Mouse (Mus musculus): ENCODE data around the gene Kctd13.
A peak's percentile ranks its signal among the peaks of the same experiment; 100 is the strongest.

Kctd13 gene

GRCm38 (mm10) chr7:126941801-126942200 lies 13.1 kb downstream of the Kctd13 start:
- DNase-seq (ENCODE audit: low read depth) = no peak

GRCm38 (mm10) chr7:126946530-126946929 lies 17.9 kb downstream of the Kctd13 start:
- DNase-seq (ENCODE audit: low read depth) = peak; percentile 67

GRCm38 (mm10) chr7:126948626-126949025 lies 19.9 kb downstream of the Kctd13 start:
- no peak for DNase-seq (ENCODE audit: low read depth)

GRCm38 (mm10) chr7:126949403-126949792 lies 20.7 kb downstream of the Kctd13 start, which contains the start of gene Asphd1:
Gene Asphd1, minus strand, starts transcription at chr7:126949582.
- DNase-seq (ENCODE audit: low read depth) = no peak

- DNase-seq (ENCODE audit: low read depth) = peak; percentile 91
These were observed 21.3 kb downstream of the Kctd13 start, which contains the start of gene Sez6l2 for GRCm38 (mm10) chr7:126949793-126950646. Gene Sez6l2, plus strand, starts transcription at chr7:126950563.

- no peak for DNase-seq (ENCODE audit: low read depth)
These were observed 22.3 kb downstream of the Kctd13 start for GRCm38 (mm10) chr7:126950647-126951615.

GRCm38 (mm10) chr7:126951741-126952140 lies 23.1 kb downstream of the Kctd13 start:
- no peak for DNase-seq (ENCODE audit: low read depth)

- peak; percentile 36 for DNase-seq (ENCODE audit: low read depth)
These were observed 24.0 kb downstream of the Kctd13 start for GRCm38 (mm10) chr7:126952646-126953045.

GRCm38 (mm10) chr7:126955125-126955524 lies 26.4 kb downstream of the Kctd13 start:
- no peak for DNase-seq (ENCODE audit: low read depth)

GRCm38 (mm10) chr7:126959780-126960179 lies 31.1 kb downstream of the Kctd13 start:
- no peak for DNase-seq (ENCODE audit: low read depth)

- DNase-seq (ENCODE audit: low read depth) = no peak
These were observed 32.4 kb downstream of the Kctd13 start for GRCm38 (mm10) chr7:126961095-126961494.

- DNase-seq (ENCODE audit: low read depth) = no peak
These were observed 33.3 kb downstream of the Kctd13 start for GRCm38 (mm10) chr7:126961965-126962364.

GRCm38 (mm10) chr7:126963548-126964286 lies 35.0 kb downstream of the Kctd13 start:
- peak; percentile 46 for DNase-seq (ENCODE audit: low read depth)

- no peak for DNase-seq (ENCODE audit: low read depth)
These were observed 36.9 kb downstream of the Kctd13 start for GRCm38 (mm10) chr7:126965568-126965967.

- DNase-seq (ENCODE audit: low read depth) = no peak
These were observed 38.7 kb downstream of the Kctd13 start for GRCm38 (mm10) chr7:126967361-126967760.

- no peak for DNase-seq (ENCODE audit: low read depth)
These were observed 46.8 kb downstream of the Kctd13 start for GRCm38 (mm10) chr7:126975493-126975892.

GRCm38 (mm10) chr7:126975893-126975949 lies 47.0 kb downstream of the Kctd13 start, which contains the start of gene Cdipt:
Gene Cdipt, plus strand, starts transcription at chr7:126975914.
- DNase-seq (ENCODE audit: low read depth) = no peak

GRCm38 (mm10) chr7:126975950-126976866 lies 47.5 kb downstream of the Kctd13 start, which contains the start of gene Cdiptos:
Gene Cdiptos, minus strand, starts transcription at chr7:126976098.
- peak; percentile 98 for DNase-seq (ENCODE audit: low read depth)

- peak; percentile 34 for DNase-seq (ENCODE audit: low read depth)
These were observed 48.3 kb downstream of the Kctd13 start for GRCm38 (mm10) chr7:126976878-126977459.

GRCm38 (mm10) chr7:126978841-126979240 lies 50.2 kb downstream of the Kctd13 start:
- DNase-seq (ENCODE audit: low read depth) = peak; percentile 59

GRCm38 (mm10) chr7:126981601-126982000 lies 52.9 kb downstream of the Kctd13 start:
- no peak for DNase-seq (ENCODE audit: low read depth)

Data from induced T-regulatory cell, adult 2 months (primary cell).